Mouse (Mus musculus) cortical plate, adult 2 months (tissue): Measurements from ENCODE around the gene Tmem203. TPM values are rescaled to one million over a fixed set of nuclear protein-coding genes. Genes with fewer than 3 reads are reported as not detected.

ENCODE experiments used
- H3K27ac ChIP-seq: fragments of 200-500 bp; 2 replicates; pipeline ENCODE4 v1.5.1; 2012; ENCODE audit warnings: low read length, control low read depth, inconsistent platforms; ENCODE audit not compliant: insufficient read depth
- H3K4me1 ChIP-seq: fragments of 200-500 bp; 2 replicates; pipeline ENCODE4 v1.6.1; 2011; ENCODE audit warnings: low read length; ENCODE audit not compliant: control insufficient read depth, insufficient read depth
- H3K4me3 ChIP-seq: fragments of 200-500 bp; 2 replicates; pipeline ENCODE4 v1.5.1; 2011; ENCODE audit warnings: mild to moderate bottlenecking, low read length, control low read depth; ENCODE audit not compliant: insufficient read depth
- CTCF ChIP-seq: fragments of 200-500 bp; IDR thresholded peaks from 2 replicates; pipeline ENCODE4 v1.5.1; 2011; ENCODE audit warnings: mild to moderate bottlenecking, control low read depth, low read length; ENCODE audit not compliant: insufficient read depth; ENCODE audit errors: extremely low read depth
- POLR2A ChIP-seq: fragments of 200-500 bp; IDR thresholded peaks from 2 replicates; pipeline ENCODE4 v1.6.1; 2011; ENCODE audit warnings: mild to moderate bottlenecking, low read length, control low read depth; ENCODE audit not compliant: insufficient read depth; ENCODE audit errors: extremely low read depth
- polyA plus RNA-seq: library from polyadenylated mRNA; depleted of rRNA; stranded (reverse); fragments of >200 nt; gene quantifications from 2 replicates; pipeline ENCODE4 v1.2.3, GENCODE M21; 2012; rRNA removed

The Tmem203 gene
- polyA plus RNA-seq, 1 experiment = 33.8 TPM

GRCm38 (mm10) chr2:25297093-25297492 lies 41.9 kb downstream of the Tmem203 start:
- no peaks in the 10 kb centered on the region for H3K4me1 ChIP-seq
- TF ChIP-seq CTCF (no peak), POLR2A (no peak)
- H3K4me3 ChIP-seq = no peak overlapping the region
- no peak overlapping the region for H3K27ac ChIP-seq

- Histone ChIP-seq H3K4me1 (no peaks in the 10 kb centered on the region), H3K4me3 (no peak overlapping the region), H3K27ac (no peak overlapping the region)
- TF ChIP-seq POLR2A (no peak), CTCF (no peak)
Observed at GRCm38 (mm10) chr2:25298046-25298445, 42.8 kb downstream of the Tmem203 start.

GRCm38 (mm10) chr2:25303452-25303851 lies 48.2 kb downstream of the Tmem203 start:
- TF ChIP-seq POLR2A (no peak), CTCF (no peak)
- no peak overlapping the region for H3K4me3 ChIP-seq
- no peak overlapping the region for H3K27ac ChIP-seq
- peaks cover 6% of the 10 kb centered on the region; the same call in 1 of the 2 replicates for H3K4me1 ChIP-seq

GRCm38 (mm10) chr2:25303931-25304656 lies 48.9 kb downstream of the Tmem203 start:
- no peak for TF ChIP-seq POLR2A
- no peak for TF ChIP-seq CTCF
- H3K4me3 ChIP-seq = no peak overlapping the region
- H3K4me1 ChIP-seq = peaks cover 6% of the 10 kb centered on the region; the same call in 1 of the 2 replicates
- no peak overlapping the region for H3K27ac ChIP-seq

- TF ChIP-seq POLR2A = no peak
- no peak for TF ChIP-seq CTCF
- H3K4me1 ChIP-seq = peaks cover 6% of the 10 kb centered on the region; the same call in 1 of the 2 replicates
- no peak overlapping the region for H3K27ac ChIP-seq
- H3K4me3 ChIP-seq = peak overlapping the region; percentile 10; the same call in 1 of the 2 replicates
Observed at GRCm38 (mm10) chr2:25304657-25305541, 49.7 kb downstream of the Tmem203 start.

Other genes with a start within 250 kb of the Tmem203 start
- gene Nsmf, start 201.1 kb upstream of the Tmem203 start, polyA plus RNA-seq = 724 and 838 TPM in 2 replicates
- gene Entpd8, start 175.1 kb upstream of the Tmem203 start, polyA plus RNA-seq = not detected in 2 replicates
- gene Noxa1, start 160.3 kb upstream of the Tmem203 start, polyA plus RNA-seq = not detected in 2 replicates
- 22.1 and 24.2 TPM in 2 replicates for gene Nrarp, start 74.7 kb upstream of the Tmem203 start, polyA plus RNA-seq
- gene Tor4a, start 58.6 kb upstream of the Tmem203 start, polyA plus RNA-seq = 2.5 TPM in 2 replicates
- 52.0 and 57.5 TPM in 2 replicates for gene Nelfb, start 44.0 kb upstream of the Tmem203 start, polyA plus RNA-seq
- gene Stpg3, start 40.8 kb upstream of the Tmem203 start, polyA plus RNA-seq = 0.11 TPM in 1 of 2 replicates, not detected in the other
- 0.19 and 0.21 TPM in 2 replicates for gene Fam166a, start 36.7 kb upstream of the Tmem203 start, polyA plus RNA-seq
- gene Tubb4b, start 30.7 kb upstream of the Tmem203 start, polyA plus RNA-seq = 527 and 537 TPM in 2 replicates
- 0.26 and 0.44 TPM in 2 replicates for gene Slc34a3, start 21.1 kb upstream of the Tmem203 start, polyA plus RNA-seq
- gene Rnf224, start 18.7 kb upstream of the Tmem203 start, polyA plus RNA-seq = not detected in 2 replicates
- gene Rnf208, start 13.2 kb upstream of the Tmem203 start, polyA plus RNA-seq = 314 and 325 TPM in 2 replicates
- gene Cysrt1, start 13.0 kb upstream of the Tmem203 start, polyA plus RNA-seq = 0.21 and 0.57 TPM in 2 replicates
- gene AL732309.1, start 8.6 kb upstream of the Tmem203 start, polyA plus RNA-seq = 14.0 and 15.5 TPM in 2 replicates
- 14.0 and 22.0 TPM in 2 replicates for gene Tprn, start 7.2 kb downstream of the Tmem203 start, polyA plus RNA-seq
- gene Ssna1, start 17.0 kb downstream of the Tmem203 start, polyA plus RNA-seq = 87.9 and 93.2 TPM in 2 replicates
- 75.7 and 76.5 TPM in 2 replicates for gene Anapc2, start 17.0 kb downstream of the Tmem203 start, polyA plus RNA-seq
- not detected in 2 replicates for gene Tmem210, start 32.7 kb downstream of the Tmem203 start, polyA plus RNA-seq
- not detected in 2 replicates for gene Lrrc26, start 34.5 kb downstream of the Tmem203 start, polyA plus RNA-seq
- 336 and 340 TPM in 2 replicates for gene Grin1, start 63.7 kb downstream of the Tmem203 start, polyA plus RNA-seq
- gene Man1b1, start 76.9 kb downstream of the Tmem203 start, polyA plus RNA-seq = 27.0 and 28.4 TPM in 2 replicates
- 59.8 and 69.1 TPM in 2 replicates for gene Dpp7, start 100.9 kb downstream of the Tmem203 start, polyA plus RNA-seq
- gene Uap1l1, start 110.2 kb downstream of the Tmem203 start, polyA plus RNA-seq = 16.6 and 20.4 TPM in 2 replicates
- gene Sapcd2, start 116.9 kb downstream of the Tmem203 start, polyA plus RNA-seq = 4.0 and 4.4 TPM in 2 replicates
- 15.8 and 19.0 TPM in 2 replicates for gene Entpd2, start 140.4 kb downstream of the Tmem203 start, polyA plus RNA-seq
- gene Npdc1, start 143.9 kb downstream of the Tmem203 start, polyA plus RNA-seq = 435 and 468 TPM in 2 replicates
- 0.38 and 0.48 TPM in 2 replicates for gene Fut7, start 167.8 kb downstream of the Tmem203 start, polyA plus RNA-seq
- gene Abca2, start 173.3 kb downstream of the Tmem203 start, polyA plus RNA-seq = 105 and 109 TPM in 2 replicates
- 0.72 and 0.79 TPM in 2 replicates for gene Clic3, start 201.4 kb downstream of the Tmem203 start, polyA plus RNA-seq
- gene Paxx, start 205.7 kb downstream of the Tmem203 start, polyA plus RNA-seq = 137 TPM in 2 replicates
- 2,250 and 2,426 TPM in 2 replicates for gene Ptgds, start 214.6 kb downstream of the Tmem203 start, polyA plus RNA-seq
- gene Lcn12, start 238.5 kb downstream of the Tmem203 start, polyA plus RNA-seq = not detected in 2 replicates
- gene Fbxw5, start 245.3 kb downstream of the Tmem203 start, polyA plus RNA-seq = 44.3 and 46.1 TPM in 2 replicates
- 2.3 and 3.3 TPM in 2 replicates for gene C8g, start 246.3 kb downstream of the Tmem203 start, polyA plus RNA-seq